Mouse (Mus musculus) myocyte (in vitro differentiated cells): ENCODE results near the gene 9330161L09Rik. TPM values are rescaled to one million over a fixed set of nuclear protein-coding genes. Genes with fewer than 3 reads are reported as not detected.
"Not testable (repeated sequence)": the region's sequence is repeated elsewhere in the genome, so short reads cannot be mapped to it uniquely, and the experiment has no call there.

Source experiments
- H3K27me3 ChIP-seq: one replicate; pipeline ENCODE4 v1.6.1; 2011; ENCODE audit not compliant: control insufficient read depth, insufficient read depth, insufficient read length
- H3K36me3 ChIP-seq: one replicate; pipeline ENCODE4 v1.6.1; 2011; ENCODE audit not compliant: control insufficient read depth, insufficient read depth
- H3K4me2 ChIP-seq: one replicate; pipeline ENCODE4 v1.6.1; 2011; ENCODE audit warnings: low read depth, control low read depth
- H3K4me3 ChIP-seq: one replicate; pipeline ENCODE4 v1.5.1; 2011; ENCODE audit warnings: mild to moderate bottlenecking, control low read depth, moderate library complexity
- H3K79me2 ChIP-seq: one replicate; pipeline ENCODE4 v1.6.1; 2011; ENCODE audit not compliant: control insufficient read depth, insufficient read depth
- H3ac ChIP-seq: one replicate; pipeline ENCODE4 v1.6.1; 2011; ENCODE audit not compliant: control insufficient read depth, insufficient read length
- CEBPB ChIP-seq: IDR thresholded peaks from 2 replicates; pipeline ENCODE4 v1.6.1; 2011; ENCODE audit warnings: mild to moderate bottlenecking, moderate library complexity; ENCODE audit not compliant: poor library complexity, insufficient read depth, severe bottlenecking
- E2F4 ChIP-seq: IDR thresholded peaks from one replicate; pipeline ENCODE4 v1.6.1; 2011; ENCODE audit warnings: mild to moderate bottlenecking, control low read depth, moderate library complexity; ENCODE audit not compliant: insufficient read depth
- MAX ChIP-seq: IDR thresholded peaks from one replicate; pipeline ENCODE4 v1.6.1; 2011; ENCODE audit warnings: low read depth, mild to moderate bottlenecking, control low read depth
- MYOD1 ChIP-seq, 3 experiments: IDR thresholded peaks; one replicate each; pipeline ENCODE4 v1.6.1; 2011; ENCODE audit warnings: control low read depth in 2 of 3, low read depth in 2 of 3, mild to moderate bottlenecking in 2 of 3, moderate library complexity in 1 of 3; ENCODE audit not compliant: insufficient read length in 2 of 3, control insufficient read depth in 1 of 3
- MYOG ChIP-seq, 3 experiments: IDR thresholded peaks; one replicate each; pipeline ENCODE4 v1.6.1; 2011; ENCODE audit warnings: control low read depth in 2 of 3, low read depth in 2 of 3, mild to moderate bottlenecking in 2 of 3; ENCODE audit not compliant: insufficient read length in 2 of 3, control insufficient read depth in 1 of 3, insufficient read depth in 1 of 3
- POLR2A ChIP-seq: IDR thresholded peaks from one replicate; pipeline ENCODE4 v1.6.1; 2011; ENCODE audit warnings: low read depth, mild to moderate bottlenecking, control low read depth, moderate library complexity; ENCODE audit not compliant: insufficient read length
- POLR2AphosphoS2 ChIP-seq: IDR thresholded peaks from one replicate; pipeline ENCODE4 v1.6.1; 2011; ENCODE audit warnings: low read depth, control low read depth; ENCODE audit not compliant: insufficient read length
- REST ChIP-seq: IDR thresholded peaks from one replicate; pipeline ENCODE4 v1.6.1; 2011; ENCODE audit warnings: mild to moderate bottlenecking, control low read depth, moderate library complexity; ENCODE audit not compliant: insufficient read depth, insufficient read length
- SRF ChIP-seq: IDR thresholded peaks from one replicate; pipeline ENCODE4 v1.6.1; 2011; ENCODE audit warnings: low read depth; ENCODE audit not compliant: control insufficient read depth, insufficient read length
- TCF12 ChIP-seq: IDR thresholded peaks from one replicate; pipeline ENCODE4 v1.6.1; 2011; ENCODE audit warnings: mild to moderate bottlenecking, control low read depth; ENCODE audit not compliant: poor library complexity, insufficient read depth, severe bottlenecking
- TCF3 ChIP-seq: IDR thresholded peaks from one replicate; pipeline ENCODE4 v1.6.1; 2011; ENCODE audit warnings: low read depth, control low read depth; ENCODE audit not compliant: insufficient read length
- USF1 ChIP-seq: IDR thresholded peaks from one replicate; pipeline ENCODE4 v1.6.1; 2011; ENCODE audit warnings: low read depth, mild to moderate bottlenecking, control low read depth, moderate library complexity
- polyA plus RNA-seq: library from polyadenylated mRNA; unstranded; fragments of >200 nt; fragmentation: generic; extraction: Trizol; gene quantifications from one replicate; pipeline ENCODE4 v1.2.1, GENCODE M21; 2012; ENCODE audit warnings: missing spikeins

9330161L09Rik gene
- polyA plus RNA-seq, result 0.60 TPM

DNA sequence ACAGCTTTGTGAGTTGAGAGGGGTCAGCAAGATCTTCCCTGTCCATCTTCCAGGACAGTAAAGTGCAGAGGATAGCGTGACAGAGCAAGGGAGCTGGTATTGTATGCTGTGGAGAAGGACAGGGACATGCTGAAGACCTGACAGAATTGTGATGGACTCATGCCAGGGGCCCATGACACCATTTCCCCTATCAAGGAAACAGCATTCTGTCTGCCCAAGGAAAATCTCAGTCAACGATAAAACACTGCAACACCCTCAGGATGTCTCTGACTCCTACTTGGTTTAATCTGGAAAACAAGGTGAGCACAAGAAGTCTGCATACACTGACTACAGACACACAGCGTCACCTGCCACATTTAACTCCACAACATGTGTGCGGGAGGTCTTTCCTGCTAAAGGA is at the start of gene 9330161L09Rik:
TSS of gene 9330161L09Rik (minus strand) at position 101 of the 400 bp plus-strand sequence.
- Histone ChIP-seq H3ac (no peak within 1 kb of the TSS), H3K36me3 (peaks cover 37% of the 10 kb centered on the region), H3K4me3 (no peak within 1 kb of the TSS), H3K4me2 (no peak within 1 kb of the TSS), H3K79me2 (no peaks in the 10 kb centered on the region), H3K27me3 (no peaks in the 10 kb centered on the region)
- TF ChIP-seq SRF (no peak), TCF3 (no peak), E2F4 (no peak), MYOD1 (IDR thresholded peaks at IDR 0.05; ENCODE audit: control insufficient read depth in 1 of 3, insufficient read length in 2 of 3, low read depth in 2 of 3) (no peak), TCF12 (no peak), MAX (no peak), POLR2A (no peak), CEBPB (no peak), REST (no peak), MYOG (IDR thresholded peaks at IDR 0.05; ENCODE audit: control insufficient read depth in 1 of 3, insufficient read depth in 1 of 3, insufficient read length in 2 of 3, low read depth in 2 of 3) (no peak), POLR2AphosphoS2 (no peak), USF1 (no peak)

DNA sequence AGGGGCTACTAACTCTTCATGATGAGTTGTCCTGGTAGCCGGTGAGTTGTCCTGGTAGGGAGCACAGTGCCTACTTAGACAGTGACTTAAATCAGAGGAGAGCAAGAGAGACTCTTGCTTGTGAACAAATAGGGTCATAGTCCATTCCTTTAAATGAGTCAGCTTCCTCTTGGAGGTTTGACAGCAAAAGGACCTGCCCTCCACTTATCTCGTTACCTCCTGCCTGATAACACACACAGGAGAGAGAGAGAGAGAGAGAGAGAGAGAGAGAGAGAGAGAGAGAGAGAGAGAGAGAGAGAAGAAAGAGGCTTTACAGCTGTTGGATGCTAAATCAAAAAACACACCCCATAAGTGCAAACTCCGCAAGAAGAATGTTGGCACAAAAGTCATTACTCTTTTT is 49.5 kb upstream of the 9330161L09Rik start, which contains the start of gene Ifi27l2b:
TSS of gene Ifi27l2b (minus strand) at position 84 of the 400 bp plus-strand sequence.
- Histone ChIP-seq H3K4me3 (no peak within 1 kb of the TSS), H3K79me2 (no peaks in the 10 kb centered on the region), H3K27me3 (no peaks in the 10 kb centered on the region), H3ac (no peak within 1 kb of the TSS), H3K36me3 (no peaks in the 10 kb centered on the region), H3K4me2 (no peak within 1 kb of the TSS)
- no peak for TF ChIP-seq CEBPB

DNA sequence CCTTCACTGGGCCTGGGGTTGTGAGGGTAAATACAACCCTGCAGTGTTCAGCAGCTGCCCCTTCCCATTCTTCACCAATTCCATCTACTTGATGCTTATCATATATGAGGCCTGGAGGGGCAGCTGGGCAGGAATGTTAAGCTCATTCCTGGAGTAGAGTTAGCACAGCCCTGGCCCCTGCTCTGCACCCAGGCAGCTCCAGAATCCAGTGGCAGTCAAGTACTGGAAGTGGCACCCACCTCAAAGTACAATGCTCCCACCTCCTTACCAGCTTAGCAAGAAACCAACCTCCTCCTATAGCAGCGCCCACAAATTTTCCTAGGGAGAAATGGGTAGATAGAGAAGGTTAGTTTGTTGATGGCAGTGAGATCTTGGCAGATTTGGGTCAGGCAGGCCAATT is 49.1 kb upstream of the 9330161L09Rik start:
- H3ac ChIP-seq, H3K79me2 ChIP-seq, H3K4me2 ChIP-seq, H3K27me3 ChIP-seq, H3K4me3 ChIP-seq, H3K36me3 ChIP-seq: not testable (repeated sequence)

DNA sequence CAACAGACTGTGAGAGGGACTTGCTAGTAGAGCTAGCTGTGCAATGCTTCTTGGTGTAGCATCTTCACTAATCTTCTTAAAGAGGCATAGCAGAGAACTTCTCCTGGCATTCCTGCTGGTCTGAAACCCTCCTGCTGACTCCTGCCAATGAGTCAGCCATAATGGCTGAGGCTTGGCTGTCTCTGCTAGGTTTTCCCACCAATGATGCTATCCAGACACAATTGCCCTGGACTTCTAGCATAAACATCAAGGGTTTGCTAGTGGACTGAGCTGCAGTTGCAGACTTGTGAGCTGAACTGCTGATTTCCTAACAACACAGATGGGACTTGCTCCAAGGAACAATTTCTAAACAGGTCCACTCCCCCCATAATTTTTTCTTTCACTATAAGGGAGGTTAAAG is 45.7 kb upstream of the 9330161L09Rik start:
- no peaks in the 10 kb centered on the region for H3K36me3 ChIP-seq
- TF ChIP-seq TCF3, result no peak
- no peak for TF ChIP-seq E2F4
- TF ChIP-seq POLR2A, result no peak
- TF ChIP-seq MYOG (IDR thresholded peaks at IDR 0.05; ENCODE audit: control insufficient read depth in 1 of 3, insufficient read depth in 1 of 3, insufficient read length in 2 of 3, low read depth in 2 of 3), result no peak
- no peak for TF ChIP-seq SRF
- TF ChIP-seq TCF12, result no peak
- TF ChIP-seq POLR2AphosphoS2, result no peak
- no peak for TF ChIP-seq MAX
- no peak overlapping the region for H3K4me3 ChIP-seq
- H3K27me3 ChIP-seq, result no peaks in the 10 kb centered on the region
- H3K79me2 ChIP-seq, result no peaks in the 10 kb centered on the region
- H3K4me2 ChIP-seq, result no peak overlapping the region
- H3ac ChIP-seq, result no peak overlapping the region

DNA sequence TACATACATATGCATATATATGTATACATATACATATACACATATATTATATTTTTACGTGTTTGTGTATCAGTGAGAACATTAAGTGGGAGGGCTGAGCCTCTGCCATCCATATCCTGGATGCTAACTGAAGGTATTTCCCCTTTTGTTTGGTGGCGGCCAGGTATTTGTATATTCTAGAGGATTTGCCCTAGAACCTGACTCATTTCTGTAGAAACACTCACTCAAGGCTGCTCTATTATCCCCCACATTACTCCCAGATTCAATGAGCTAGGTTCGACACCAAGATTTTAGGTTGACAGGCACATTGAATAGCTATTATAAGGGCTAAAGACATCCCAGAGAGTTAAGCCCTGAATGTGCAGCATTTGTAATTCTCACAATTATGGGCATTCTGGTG is 37.4 kb upstream of the 9330161L09Rik start:
- peaks cover 5% of the 10 kb centered on the region for H3K36me3 ChIP-seq
- no peaks in the 10 kb centered on the region for H3K27me3 ChIP-seq
- H3K4me2 ChIP-seq, result no peak overlapping the region
- H3K4me3 ChIP-seq, result no peak overlapping the region
- H3ac ChIP-seq, result no peak overlapping the region
- no peaks in the 10 kb centered on the region for H3K79me2 ChIP-seq
- TF ChIP-seq TCF3 (no peak), POLR2A (no peak), REST (no peak), E2F4 (no peak), USF1 (no peak), SRF (no peak), MYOD1 (IDR thresholded peaks at IDR 0.05; ENCODE audit: control insufficient read depth in 1 of 3, insufficient read length in 2 of 3, low read depth in 2 of 3) (no peak), CEBPB (no peak), TCF12 (no peak), MYOG (IDR thresholded peaks at IDR 0.05; ENCODE audit: control insufficient read depth in 1 of 3, insufficient read depth in 1 of 3, insufficient read length in 2 of 3, low read depth in 2 of 3) (no peak), MAX (no peak), POLR2AphosphoS2 (no peak)

DNA sequence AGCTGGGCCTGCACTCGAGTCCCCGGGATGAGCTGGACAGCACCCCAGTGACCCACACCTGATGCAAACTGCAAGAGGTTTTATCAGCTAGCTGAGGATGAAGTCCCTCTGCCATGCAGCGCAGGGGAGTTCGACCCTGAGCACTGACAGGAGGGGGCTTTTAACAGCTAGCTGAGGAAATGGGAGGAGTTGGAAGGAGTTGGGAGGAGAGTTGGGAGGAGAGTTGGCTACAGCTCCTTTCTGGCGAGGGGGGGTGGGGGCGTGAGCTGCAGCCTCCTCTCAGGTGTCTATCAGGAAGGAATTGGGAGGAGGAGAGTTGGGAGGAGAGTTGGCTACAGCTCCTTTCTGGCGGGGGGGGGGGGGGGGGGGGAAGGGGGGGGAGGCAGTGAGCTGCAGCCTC is 36.6 kb upstream of the 9330161L09Rik start:
- H3K27me3 ChIP-seq, H3K4me2 ChIP-seq, H3K4me3 ChIP-seq, H3K79me2 ChIP-seq, H3ac ChIP-seq, H3K36me3 ChIP-seq: not testable (repeated sequence)
